Mouse (Mus musculus): ENCODE data around the gene Cald1.

GRCm38 (mm10) chr6:34671355-34671754 is 73.1 kb downstream of the Cald1 start:
- TF ChIP-seq CTCF (IDR thresholded peaks at IDR 0.05; ENCODE audit: extremely low read depth, insufficient read depth, low read length) (no peak), POLR2A (IDR thresholded peaks at IDR 0.05; ENCODE audit: extremely low read depth, insufficient read depth, low read length) (no peak)

All from cortical plate, adult 2 months (tissue).